In the genomic region with DNA sequence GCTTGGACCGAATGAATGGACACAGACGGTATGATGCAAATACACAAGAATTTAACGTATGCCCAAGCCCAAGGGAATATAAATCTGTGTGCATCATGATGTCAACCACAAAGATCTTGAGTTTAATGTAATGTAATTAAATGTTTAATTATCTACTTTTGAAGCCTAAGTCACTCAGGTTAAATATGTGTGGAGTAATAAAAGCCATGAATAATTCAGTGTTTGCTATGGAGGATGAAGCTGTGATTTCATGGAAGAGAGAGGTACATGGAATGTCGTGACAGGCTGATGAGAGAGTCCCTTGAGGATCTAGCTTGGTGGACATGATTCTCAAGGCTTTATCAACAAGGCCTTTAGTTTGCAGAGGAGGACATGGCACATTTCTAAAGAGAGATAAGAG, we compare ENCODE assay signal across 28 mouse cellular contexts.
"Had no signal": no experiment of that assay in that cellular context is flagged by ENCODE, and none has a peak within 500 bp of the region (broad histone marks: within the 10 kb centered on the region; RNA-seq: fewer than 3 reads in every experiment).

No protein-coding gene starts in this region.

- H3K9me3 ChIP-seq: heart, embryonic 10.5 days; heart, embryonic 12.5 days; hindbrain, embryonic 10.5 days; hindbrain, embryonic 12.5 days; intestine, embryonic 15.5 days; kidney, embryonic 15.5 days; limb, embryonic 15.5 days; liver, embryonic 12.5 days had no signal

- DNase-seq: gastrocnemius, adult 2 months; gastrocnemius, postnatal 10 days; gastrocnemius, postnatal 25 days; heart, adult 18-20 months; heart, postnatal 10 days; heart, postnatal 4 days; kidney, adult 11 months; kidney, adult 2 months; kidney, adult 9 months; kidney, postnatal 14 days; kidney, postnatal 36 days; layer of hippocampus, adult 9-11 months; layer of hippocampus, postnatal 36 days; left cerebral cortex, postnatal 4 days had no signal

- ATAC-seq: hindbrain, embryonic 16.5 days; inflammation-experienced regulatory T-cells, adult 6 months; intestine, embryonic 15.5 days; liver, embryonic 12.5 days had no signal

- H3K36me3 ChIP-seq: heart, embryonic 10.5 days; heart, embryonic 12.5 days; hindbrain, embryonic 10.5 days; hindbrain, embryonic 12.5 days; intestine, embryonic 15.5 days; kidney, embryonic 15.5 days; limb, embryonic 13.5 days; limb, embryonic 15.5 days; liver, embryonic 12.5 days had no signal

- H3K9ac ChIP-seq: heart, embryonic 12.5 days; hindbrain, embryonic 12.5 days; hindbrain, embryonic 14.5 days; intestine, embryonic 15.5 days; kidney, embryonic 15.5 days; limb, embryonic 13.5 days; limb, embryonic 15.5 days; liver, embryonic 12.5 days; liver, embryonic 14.5 days had no signal

- H3K27me3 ChIP-seq: heart, embryonic 12.5 days; hindbrain, embryonic 12.5 days; intestine, embryonic 15.5 days; kidney, embryonic 15.5 days; limb, embryonic 13.5 days; limb, embryonic 15.5 days; liver, embryonic 12.5 days had no signal

- H3K27ac ChIP-seq: gastrocnemius, adult 2 months; heart, embryonic 10.5 days; hindbrain, embryonic 10.5 days; hindbrain, embryonic 12.5 days; hindbrain, embryonic 14.5 days; intestine, embryonic 15.5 days; kidney, embryonic 15.5 days; kidney, postnatal 0 days; limb, embryonic 13.5 days; limb, embryonic 15.5 days; liver, embryonic 12.5 days; liver, embryonic 14.5 days had no signal

- H3K4me1 ChIP-seq: heart, embryonic 10.5 days; hindbrain, embryonic 10.5 days; intestine, embryonic 15.5 days; kidney, embryonic 15.5 days; limb, embryonic 15.5 days; liver, embryonic 12.5 days had no signal

- H3K4me2 ChIP-seq: heart, embryonic 12.5 days; hindbrain, embryonic 12.5 days; hindbrain, embryonic 14.5 days; intestine, embryonic 15.5 days; kidney, embryonic 15.5 days; limb, embryonic 13.5 days; limb, embryonic 15.5 days; liver, embryonic 12.5 days had no signal

- H3K4me3 ChIP-seq: gastrocnemius, adult 2 months; heart, embryonic 10.5 days; heart, embryonic 12.5 days; hindbrain, embryonic 10.5 days; hindbrain, embryonic 12.5 days; intestine, embryonic 15.5 days; kidney, embryonic 15.5 days; limb, embryonic 13.5 days; limb, embryonic 15.5 days; liver, embryonic 12.5 days had no signal
